Mouse (Mus musculus) lung, postnatal 0 days (tissue): ENCODE data around the gene H1f0.

ENCODE experiments used
- CTCF ChIP-seq: IDR thresholded peaks from 2 replicates; pipeline ENCODE4 v1.5.1; 2016; ENCODE audit warnings: antibody characterized with exemption, mild to moderate bottlenecking
- EP300 ChIP-seq: IDR thresholded peaks from 2 replicates; pipeline ENCODE4 v1.6.1; 2016; ENCODE audit warnings: antibody characterized with exemption, mild to moderate bottlenecking, control low read depth

GRCm38 (mm10) chr15:78982658-78983435 is 45.4 kb upstream of the H1f0 start:
- no peak; the same call in 1 of the 2 replicates for TF ChIP-seq EP300
- TF ChIP-seq CTCF, result 0 out of 2 replicates have a peak, but pooled peaks have one; percentile 10
